Mouse (Mus musculus) frontal cortex, adult (tissue): Measurements from ENCODE around the gene Uggt2.

Experiments
- ATAC-seq: cut with Nextera tagmentation; 2 replicates; pipeline ENCODE4 v1.9.2; 2017; ENCODE audit warnings: mild to moderate bottlenecking, moderate library complexity, mixed read lengths; ENCODE audit not compliant: low TSS enrichment

Uggt2 gene

DNA sequence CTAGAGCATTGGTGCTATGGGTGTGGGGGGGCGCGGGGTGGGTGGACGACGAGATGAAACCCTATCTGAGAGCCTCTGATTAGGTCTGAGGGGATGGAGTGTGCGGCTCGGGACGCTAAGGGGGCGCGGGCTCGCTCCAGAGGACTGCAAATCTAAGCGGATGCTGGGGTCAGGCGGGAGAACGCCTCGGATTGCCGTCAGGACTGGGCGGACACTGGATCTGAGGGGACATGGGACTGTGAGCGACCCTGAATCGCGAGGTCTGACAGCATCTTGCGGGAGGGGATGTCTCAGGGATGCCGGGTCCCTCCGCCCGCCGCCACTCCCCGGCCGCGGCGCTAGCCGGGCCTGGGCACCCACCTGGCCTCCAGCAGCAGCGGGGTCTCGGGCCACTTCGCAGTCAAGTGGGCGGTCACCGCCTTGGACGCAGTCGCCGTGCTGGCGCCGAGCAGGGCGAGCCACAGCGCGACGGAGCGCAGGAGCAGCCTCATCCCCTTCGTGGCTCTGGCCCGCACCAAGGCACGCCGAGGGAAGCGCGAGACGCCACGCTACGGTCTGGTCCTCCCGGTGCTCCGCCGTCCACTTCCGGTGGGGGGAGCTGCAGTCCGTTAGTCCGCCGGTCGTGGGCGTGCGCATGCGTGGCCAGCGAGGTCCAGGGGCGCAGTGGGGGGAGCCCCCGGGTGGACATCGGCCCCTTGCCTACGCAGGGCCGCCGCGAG is at the start of gene Uggt2:
Gene Uggt2, minus strand, starts transcription at position 580 of the 719 bp plus-strand sequence.
- ATAC-seq: peak; percentile 95

DNA sequence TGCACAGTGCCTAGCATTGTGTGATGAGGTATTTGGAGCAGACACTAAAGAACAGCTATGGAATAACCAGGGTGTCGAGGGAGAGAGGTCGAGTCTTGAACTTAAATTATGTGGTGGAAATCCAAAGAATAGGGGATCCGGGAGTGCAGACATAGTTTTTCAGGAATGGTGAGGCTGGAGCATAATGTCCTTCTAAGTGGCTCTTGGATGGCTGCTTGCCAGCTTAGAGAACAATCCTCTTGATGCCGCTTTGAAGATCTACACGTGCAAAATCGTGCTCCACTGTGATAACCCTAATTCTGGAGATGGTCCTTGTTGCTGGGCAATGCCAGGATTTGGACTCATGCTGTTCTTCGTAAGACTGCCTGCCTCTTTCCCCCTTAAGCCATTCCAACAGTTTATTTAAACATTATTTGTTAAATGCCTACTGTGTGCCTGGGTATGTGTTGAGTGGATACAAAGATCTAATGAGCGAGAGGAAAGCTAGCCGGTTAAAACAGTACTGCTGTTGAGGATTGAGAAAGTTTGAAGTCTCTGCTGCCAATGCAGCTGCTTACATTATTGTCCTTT is 40.2 kb upstream of the Uggt2 start:
- ATAC-seq: no peak

DNA sequence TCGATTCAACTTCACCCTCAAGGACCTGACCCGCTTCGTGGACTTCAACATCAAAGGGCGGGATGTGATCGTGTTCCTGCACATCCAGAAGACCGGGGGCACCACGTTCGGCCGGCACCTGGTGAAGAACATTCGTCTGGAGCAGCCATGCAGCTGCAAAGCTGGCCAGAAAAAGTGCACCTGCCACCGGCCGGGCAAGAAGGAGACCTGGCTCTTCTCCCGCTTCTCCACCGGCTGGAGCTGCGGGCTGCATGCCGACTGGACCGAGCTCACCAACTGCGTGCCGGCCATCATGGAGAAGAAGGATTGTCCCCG is 39.5 kb upstream of the Uggt2 start:
- no peak for ATAC-seq

DNA sequence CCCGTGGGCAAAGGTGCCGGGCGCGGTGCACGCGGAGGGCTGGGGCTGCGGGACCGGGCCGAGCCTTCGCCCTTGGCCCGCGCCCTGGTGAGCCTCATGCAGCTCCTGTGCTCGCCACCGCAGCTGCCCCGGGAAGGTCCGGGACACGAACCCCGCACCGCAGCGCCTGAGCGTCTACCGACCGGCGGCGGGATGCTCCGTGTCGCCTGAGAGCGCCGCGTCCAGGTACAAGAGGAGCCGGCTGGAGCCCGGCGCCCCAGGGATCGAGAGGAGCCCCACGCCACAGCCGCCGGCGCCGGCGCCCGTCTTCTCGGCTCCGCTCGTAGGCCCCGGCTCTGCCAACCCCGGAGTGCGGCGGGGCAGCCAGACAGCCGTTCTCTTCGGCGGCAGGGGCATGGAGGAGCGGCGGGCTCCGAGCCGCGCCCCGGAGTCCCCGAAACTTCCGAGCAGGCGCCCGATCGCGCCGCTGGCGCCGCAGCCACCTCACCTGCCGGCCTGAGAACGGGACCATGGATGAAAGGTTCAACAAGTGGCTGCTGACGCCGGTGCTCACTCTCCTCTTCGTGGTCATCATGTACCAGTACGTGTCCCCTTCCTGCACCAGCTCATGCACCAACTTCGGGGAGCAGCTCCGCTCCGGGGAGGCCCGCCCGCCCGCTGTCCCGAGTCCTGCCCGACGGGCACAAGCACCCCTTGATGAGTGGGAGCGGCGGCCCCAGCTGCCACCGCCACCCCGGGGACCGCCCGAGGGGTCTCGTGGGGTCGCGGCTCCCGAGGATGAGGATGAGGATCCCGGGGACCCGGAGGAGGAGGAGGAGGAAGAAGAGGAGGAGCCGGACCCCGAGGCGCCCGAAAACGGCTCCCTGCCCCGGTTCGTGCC is 38.9 kb upstream of the Uggt2 start, which contains the start of gene Hs6st3:
Gene Hs6st3, plus strand, starts transcription at position 436 of the 880 bp plus-strand sequence.
- peak; percentile 29; the same call in 1 of the 2 replicates for ATAC-seq

DNA sequence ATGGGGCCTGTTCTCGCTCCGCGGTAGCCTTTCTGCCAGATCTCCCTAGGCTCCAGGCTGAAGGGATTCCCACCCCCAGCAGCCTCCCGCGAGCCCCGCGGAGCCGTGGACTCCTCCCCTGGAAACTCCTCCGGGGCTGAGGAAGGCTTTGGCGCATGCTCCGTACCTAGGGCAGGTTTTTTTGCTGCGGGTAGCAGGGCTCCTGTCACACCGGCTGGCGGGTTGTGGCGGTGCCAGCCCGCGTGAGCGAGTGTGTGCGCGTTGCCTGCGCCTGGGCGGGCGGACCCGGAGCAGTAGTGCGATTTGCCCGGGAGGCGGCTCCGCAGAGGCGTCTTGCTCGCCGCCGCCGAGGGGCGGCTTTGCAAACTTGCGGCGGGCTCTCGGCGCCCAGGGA is 38.3 kb upstream of the Uggt2 start:
- peak; percentile 94 for ATAC-seq

DNA sequence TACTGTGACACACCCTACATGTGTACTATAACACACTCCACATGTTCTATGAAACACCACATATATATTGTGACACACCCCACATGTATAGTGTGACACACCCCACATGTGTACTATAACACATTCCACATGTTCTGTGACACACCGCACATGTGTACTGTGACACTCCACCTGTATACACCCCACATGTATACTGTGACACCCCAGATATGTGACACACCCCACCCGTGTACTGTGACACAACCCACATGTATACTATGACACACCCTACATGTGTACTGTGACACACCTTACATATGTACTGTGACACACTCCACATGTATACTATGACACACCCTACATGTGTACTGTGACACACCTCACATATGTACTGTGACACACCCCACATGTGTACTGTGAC is 28.1 kb upstream of the Uggt2 start:
- ATAC-seq: no peak

DNA sequence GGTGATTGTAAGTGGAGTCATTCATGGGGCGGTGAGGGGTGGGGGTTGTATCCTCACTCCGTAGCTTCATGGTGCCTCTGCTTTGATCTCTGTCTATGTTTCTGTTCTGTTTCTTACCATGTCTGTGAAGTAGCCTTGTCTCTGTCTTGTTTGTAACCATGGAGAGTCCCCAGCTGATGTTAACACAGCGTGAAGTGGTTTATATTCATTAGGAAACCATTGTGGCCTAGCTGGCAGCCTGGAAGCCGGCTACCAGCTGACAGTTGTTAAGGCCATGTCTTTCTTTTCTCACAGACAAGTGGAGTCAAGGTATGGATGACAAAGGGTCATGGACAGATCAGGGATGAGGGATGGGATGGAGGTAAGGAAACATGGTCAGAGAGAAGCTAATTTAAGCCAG is 26.6 kb upstream of the Uggt2 start:
- ATAC-seq: no peak

DNA sequence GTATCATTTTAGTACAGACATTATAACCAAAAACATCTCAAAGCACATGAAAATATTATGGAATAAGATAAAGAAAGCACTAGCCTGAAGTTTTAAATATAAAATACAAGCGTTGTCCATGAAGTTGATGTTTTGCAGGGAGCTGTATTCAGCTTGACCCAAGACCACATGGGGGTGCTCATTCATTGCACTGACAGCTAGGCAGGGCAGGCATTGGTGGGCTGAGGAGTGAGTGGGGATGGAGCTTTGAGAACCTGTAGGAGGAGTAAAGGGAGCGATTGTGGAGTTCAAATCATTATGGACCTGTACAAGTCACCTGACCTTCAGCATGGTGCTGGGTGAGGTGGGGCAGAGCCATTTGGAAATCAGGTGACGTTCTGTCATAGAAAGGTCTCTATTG is 24.8 kb upstream of the Uggt2 start:
- ATAC-seq: peak; percentile 77

DNA sequence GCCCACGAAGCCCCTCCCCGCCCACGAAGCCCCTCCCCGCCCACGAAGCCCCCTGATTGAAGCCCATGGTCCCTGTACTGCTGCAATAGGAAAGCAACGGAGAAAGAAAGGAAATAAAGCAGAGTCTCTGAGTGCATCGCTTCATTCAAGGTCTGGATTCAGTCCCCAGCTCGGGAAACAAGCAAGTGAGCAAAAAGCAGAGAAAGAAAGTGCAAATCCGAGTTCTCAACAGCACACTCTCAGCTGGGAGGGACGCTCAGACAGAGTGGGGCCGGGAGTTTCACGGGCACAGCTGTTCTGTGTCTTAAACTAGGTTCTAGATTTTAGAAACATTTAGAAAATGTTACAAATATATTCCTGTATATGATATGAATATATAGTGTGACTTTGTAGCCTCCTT is 24.4 kb upstream of the Uggt2 start:
- ATAC-seq: peak; percentile 75

DNA sequence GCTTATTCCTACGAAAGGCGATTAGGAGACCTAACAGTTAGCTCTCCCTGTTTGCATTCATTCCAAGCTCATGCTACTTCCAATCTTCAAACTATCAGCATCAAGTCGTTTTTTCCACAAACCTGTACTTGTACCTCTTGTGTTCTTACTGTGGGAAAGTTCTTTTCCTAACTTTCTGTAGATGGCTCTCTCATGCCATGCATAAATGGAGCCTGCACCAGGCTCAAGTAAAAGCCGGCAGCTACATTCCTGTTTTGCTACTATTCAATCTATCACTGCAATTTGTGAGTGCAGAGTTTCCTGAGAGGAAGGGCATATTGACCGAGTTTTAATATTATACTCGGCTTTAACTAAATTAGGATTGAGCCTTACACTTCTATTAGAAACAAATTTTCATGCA is 13.3 kb upstream of the Uggt2 start:
- ATAC-seq: peak; percentile 91

DNA sequence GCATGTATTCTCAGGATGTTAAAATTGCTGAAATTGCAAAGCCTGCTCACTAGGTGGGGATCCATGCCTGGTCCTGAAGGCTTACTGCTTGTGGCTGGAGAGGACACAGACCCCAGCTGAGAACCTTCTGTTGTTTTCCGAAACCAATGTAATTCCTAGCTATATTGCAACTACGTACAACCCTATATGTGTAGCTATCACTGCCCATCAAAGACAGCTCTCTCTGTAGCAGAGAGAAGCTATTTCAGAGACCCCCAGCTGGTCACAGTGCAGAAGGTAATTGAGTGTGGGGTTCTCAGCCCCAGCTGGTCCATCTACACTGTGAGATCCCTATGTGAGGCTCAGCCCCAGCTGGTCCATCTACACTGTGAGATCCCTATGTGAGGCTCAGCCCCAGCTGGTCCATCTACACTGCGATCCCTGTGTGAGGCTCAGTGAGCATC is 10.6 kb upstream of the Uggt2 start:
- no peak for ATAC-seq

DNA sequence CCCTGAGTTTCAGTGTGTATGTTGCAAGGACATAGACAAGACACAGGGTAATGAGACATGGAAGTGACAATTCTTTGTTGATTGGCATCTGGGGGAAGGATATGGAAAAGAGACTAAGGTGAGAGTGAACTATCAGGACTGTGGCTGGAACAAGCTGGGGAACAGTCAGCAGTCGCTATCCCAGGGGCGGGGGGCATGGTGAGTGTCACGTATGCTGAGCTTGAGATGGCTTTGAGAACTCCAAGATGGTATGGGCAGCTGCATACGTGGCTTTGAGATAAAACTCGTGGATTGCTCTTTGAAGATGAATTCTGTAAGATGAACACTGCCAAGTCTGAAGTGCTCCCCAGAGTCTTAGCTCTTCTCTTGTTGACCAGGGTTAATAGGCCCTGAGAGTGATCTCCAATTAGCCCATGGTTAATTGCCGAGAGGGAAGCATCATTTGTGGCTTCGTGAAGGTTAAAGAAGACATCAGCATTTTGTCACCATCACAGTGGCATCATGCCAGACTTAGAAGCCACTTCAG is 9.6 kb upstream of the Uggt2 start:
- no peak for ATAC-seq

DNA sequence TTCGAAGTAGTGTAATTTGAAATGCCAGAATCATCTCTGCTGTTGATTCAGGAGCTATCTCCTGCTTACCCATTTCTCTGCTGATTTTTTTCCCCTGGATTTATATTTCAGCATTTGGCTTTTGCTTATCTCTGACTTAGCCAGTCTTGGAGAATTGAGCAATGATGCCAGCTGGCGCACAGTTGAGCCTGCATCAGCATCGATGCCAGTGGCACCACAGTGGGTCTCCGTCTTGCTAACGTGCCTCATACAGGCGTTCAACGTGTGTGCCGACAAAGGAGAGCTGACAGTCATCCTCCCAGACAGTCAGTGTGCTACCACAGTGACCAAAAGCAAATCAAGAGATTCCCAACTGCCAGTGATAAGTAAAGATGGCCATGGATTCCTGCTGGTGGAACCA is 8.4 kb upstream of the Uggt2 start:
- ATAC-seq: no peak

DNA sequence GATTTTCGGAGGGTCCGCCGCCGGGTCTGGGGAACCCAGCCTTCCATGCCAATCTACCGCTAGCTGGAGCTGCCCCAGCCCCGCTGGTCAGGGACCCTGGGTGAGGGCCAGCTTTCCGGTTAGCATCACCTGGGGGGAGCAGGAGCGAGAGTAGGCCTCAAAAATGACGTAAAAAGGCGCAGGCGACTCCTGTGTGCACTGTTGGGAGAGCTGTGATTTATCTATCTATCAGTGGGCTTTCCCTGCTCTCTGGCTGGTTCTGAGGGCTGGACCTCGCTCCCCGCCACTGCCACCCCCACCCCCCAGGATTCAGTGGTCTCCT is 301 bp upstream of the Uggt2 start:
- ATAC-seq: peak; percentile 69

DNA sequence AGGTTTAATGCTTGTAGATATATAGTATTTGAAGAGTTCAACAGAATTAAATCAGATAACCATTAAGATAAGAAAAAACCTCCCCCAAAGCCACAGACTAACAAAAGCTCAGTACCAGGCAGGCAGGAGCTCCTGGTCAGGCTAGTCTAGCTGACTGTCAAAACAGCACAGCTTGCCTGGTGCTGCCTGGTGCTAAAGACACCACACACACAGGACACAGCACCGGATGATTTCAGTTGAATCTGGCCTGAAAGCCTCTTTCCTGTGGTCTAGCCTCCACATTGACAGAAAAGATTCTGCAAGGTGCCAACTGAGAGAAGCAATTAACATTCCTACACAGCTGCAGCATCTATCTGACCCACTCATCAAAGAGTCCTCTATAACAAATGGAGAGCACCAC is 37.4 kb downstream of the Uggt2 start:
- ATAC-seq: peak; percentile 57; the same call in 1 of the 2 replicates

DNA sequence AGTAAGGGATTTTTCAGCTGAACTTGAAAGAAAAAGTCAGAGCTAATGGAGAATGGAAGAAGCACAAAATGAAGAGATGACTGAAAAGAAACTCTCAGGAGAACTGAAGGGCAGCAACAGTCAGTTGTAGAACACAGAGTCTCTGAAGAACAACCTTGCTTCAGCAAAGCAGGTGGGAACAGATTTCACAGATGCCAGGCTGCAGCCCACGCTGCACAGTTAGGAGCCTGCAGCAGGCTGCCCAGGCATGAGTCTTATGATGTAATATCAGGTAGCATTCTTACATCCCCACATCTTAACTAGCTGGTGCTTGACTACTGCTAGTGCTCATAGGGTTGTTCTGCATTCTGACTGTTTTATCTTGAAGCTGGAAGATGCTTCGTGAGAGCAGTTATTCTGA is 38.5 kb downstream of the Uggt2 start:
- peak; percentile 92 for ATAC-seq

DNA sequence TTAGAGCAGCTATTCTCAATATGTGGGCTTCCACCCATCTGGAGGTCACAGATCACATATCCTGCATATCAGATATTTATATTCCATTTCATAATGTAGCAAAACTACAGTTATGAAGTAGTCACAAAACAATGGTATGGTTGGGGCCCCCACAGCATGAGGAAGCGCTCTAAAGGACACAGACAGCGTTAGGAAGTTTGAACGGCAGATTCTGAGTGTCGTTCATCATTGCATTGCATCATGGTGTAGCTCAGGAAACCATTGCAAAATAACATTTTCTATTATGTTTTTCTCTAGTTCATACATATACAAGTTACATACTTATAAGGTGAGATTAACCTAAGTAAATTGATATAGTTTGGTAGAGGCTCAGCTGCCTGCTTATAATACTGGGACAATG is 42.2 kb downstream of the Uggt2 start:
- no peak for ATAC-seq

DNA sequence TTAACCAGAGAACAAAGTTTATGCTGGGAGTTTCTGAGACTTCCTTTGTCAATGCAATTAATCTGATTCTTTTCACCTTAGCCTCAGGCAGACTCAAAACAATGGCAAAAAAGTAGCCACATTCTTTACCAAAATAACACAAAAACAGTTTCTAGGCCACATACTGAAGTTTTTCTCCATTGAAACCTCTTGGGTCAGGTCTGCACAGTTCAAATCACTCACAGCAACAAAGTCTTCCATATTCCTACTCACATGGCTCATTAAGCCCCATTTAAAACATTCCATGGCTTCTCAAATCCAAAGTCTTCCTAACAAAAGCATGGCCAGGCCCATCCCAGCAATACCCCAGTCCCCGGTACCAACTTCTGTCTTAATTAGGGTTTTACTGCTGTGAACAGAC is 46.3 kb downstream of the Uggt2 start:
- no peak for ATAC-seq

DNA sequence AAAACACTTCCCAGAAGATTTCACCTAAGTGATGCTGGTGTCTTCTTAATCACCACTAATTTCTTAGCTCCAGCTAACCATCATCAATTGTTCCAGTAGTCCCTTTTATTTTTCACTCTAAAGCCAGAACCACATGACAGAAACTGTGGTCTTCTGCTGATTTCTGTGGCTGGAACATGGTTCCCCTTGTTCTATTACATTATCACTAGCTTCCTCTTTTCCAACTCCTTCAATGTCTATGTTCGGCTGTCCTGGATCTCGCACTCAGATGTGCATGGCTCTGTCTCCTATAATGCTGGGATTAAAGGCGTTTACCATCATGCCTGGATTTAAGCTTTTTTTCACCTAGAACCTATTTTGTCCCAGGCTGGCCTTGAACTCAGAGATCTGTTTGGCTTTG is 46.9 kb downstream of the Uggt2 start:
- no peak for ATAC-seq

DNA sequence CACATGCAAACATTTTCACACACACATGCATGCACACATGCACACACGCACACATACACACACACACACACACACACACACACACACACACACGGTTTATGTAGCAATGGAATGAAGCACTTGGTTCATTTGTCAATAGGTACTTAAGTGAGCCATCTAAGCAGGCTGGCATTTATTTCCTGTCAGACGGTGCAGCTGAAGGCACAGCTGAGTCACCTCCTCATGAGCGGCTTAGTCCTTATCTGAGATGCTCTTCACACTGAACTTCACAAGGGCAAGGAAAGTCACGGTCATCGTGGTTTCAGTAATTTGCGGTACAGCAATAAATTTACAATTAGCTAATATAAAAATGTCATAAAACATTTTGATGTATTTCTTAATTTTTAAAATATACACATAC is 55.5 kb downstream of the Uggt2 start:
- ATAC-seq: 0 out of 2 replicates have a peak, but pooled peaks have one; percentile 41

DNA sequence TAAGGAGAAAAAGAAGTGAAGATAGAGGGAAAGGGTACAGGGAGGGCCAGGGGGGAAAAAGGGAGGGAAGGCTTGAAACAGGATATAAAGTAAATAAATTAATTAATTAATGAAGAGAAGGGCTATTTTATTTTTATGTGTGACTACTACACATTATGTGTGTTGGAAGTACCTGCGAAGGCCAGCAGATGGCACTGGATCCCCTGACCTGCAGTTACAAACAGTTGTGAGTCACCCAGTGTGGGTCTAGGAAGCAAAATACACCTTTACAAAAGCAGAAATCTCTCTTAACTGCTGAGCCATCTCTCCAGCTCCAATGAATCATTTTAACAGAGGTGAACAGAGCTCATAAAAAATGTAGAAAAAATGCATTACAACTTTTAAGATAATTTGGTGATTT is 59.0 kb downstream of the Uggt2 start:
- peak; percentile 69; the same call in 1 of the 2 replicates for ATAC-seq

DNA sequence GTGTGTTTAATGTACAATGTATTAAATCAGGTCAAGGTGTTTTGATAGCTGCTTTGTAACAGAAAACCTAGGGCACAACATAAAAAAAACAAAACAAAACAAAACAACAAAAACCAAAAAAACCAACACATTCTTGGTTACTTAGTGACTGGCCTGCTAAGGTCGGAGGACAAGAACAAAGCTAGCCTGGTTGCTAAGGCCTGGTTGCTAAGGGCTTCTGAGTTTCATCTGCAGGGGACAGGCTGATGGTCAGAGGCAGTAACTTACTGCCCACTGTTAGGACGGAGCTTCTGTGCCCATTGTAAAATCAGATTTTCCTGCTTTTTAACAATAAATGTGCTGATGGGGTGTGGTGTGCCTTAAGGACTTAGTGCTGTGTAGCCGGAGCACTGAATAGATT is 61.5 kb downstream of the Uggt2 start:
- ATAC-seq: no peak
